Mouse (Mus musculus): ENCODE results near the gene Prr7. TPM values are rescaled to one million over a fixed set of nuclear protein-coding genes. Genes with fewer than 3 reads are reported as not detected.

Prr7 gene
- total and polyA plus RNA-seq, 2 experiments from 2014 or later = 7.8 to 108 TPM

DNA sequence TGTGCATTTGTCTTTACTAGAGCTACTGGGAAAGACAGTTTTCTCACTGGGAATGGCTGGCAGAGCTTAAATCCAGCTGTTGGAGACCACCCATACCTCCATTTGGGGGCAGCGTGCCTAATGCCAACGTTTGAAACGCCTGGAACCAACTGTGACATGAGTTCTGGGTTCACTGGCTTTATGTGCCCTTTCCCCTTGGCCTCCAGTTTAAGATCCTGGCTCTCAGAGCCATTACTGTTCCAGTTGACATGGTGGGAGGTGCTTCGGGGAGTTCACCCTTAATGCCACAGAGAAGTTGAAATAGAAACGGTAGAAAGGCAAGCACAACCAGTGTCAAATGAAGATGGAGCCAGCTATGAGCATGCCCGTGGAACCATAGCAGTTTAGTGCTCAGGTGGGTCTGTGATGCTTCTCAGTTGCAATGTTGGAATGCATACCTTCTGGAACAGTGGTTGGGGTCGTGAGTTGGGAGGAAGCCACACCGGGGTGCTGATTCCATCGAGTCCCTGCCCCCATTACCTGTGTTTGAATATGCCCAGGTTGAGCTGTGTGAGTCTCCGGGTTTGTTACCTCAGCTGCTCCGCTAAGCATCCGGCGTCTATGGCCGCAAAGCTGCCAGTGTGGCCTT lies 554 bp upstream of the Prr7 start:
- Histone ChIP-seq H3K4me3 (ENCODE audit: low read depth, low read length) (peak overlapping the region; percentile 89), H3K4me1 (ENCODE audit: insufficient read depth) (peaks cover 22% of the 10 kb centered on the region), H3K27ac (ENCODE audit: low read depth, low read length) (peak overlapping the region; percentile 97), H3K4me2 (ENCODE audit: low read depth) (peak overlapping the region; percentile 83), H3K27me3 (ENCODE audit: insufficient read depth, low read length) (no peaks in the 10 kb centered on the region), H3K9me3 (ENCODE audit: low read length) (no peaks in the 10 kb centered on the region), H3K36me3 (ENCODE audit: insufficient read depth) (peaks cover 22% of the 10 kb centered on the region), H3K9ac (peak overlapping the region; percentile 97)
- WGBS = 5% methylated on average over 14 of the region's 14 CpGs
- DNase-seq (no peak), ATAC-seq (peak; percentile 4; the same call in 1 of the 2 replicates)
- TF ChIP-seq CTCF (IDR thresholded peaks at IDR 0.05; ENCODE audit: low read depth) = no peak

DNA sequence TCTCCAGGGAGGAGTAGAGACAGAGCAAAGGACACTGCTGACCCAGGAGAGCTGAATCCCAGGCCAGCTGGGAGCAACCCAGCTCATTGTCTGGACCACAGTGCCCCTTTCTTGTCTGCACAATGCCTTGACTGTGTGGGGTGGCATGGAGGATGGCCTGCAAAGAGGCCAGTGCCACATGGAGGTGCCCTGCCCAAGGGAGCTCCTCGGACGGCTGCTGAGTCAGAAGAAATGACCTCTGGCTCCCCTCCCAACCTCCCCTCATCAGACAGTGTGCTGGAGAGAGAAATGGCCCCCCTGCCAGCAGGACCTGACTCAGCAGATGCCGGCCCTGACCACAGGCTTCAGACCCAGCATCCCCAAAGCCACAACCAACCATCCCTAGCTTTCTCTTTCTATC lies 1.1 kb downstream of the Prr7 start:
- Histone ChIP-seq H3K4me1 (ENCODE audit: insufficient read depth) (peaks cover 25% of the 10 kb centered on the region), H3K4me3 (ENCODE audit: low read depth, low read length) (peak overlapping the region; percentile 89), H3K9ac (peak overlapping the region; percentile 97), H3K4me2 (ENCODE audit: low read depth) (peak overlapping the region; percentile 83), H3K27ac (ENCODE audit: low read depth, low read length) (peak overlapping the region; percentile 97), H3K9me3 (ENCODE audit: low read length) (no peaks in the 10 kb centered on the region), H3K27me3 (ENCODE audit: insufficient read depth, low read length) (no peaks in the 10 kb centered on the region), H3K36me3 (ENCODE audit: insufficient read depth) (peaks cover 5% of the 10 kb centered on the region; the same call in 1 of the 2 replicates)
- DNase-seq (no peak), ATAC-seq (peak; percentile 9; the same call in 1 of the 2 replicates)
- whole genome bisulfite sequencing = 9% methylated on average over 3 of the region's 3 CpGs
- no peak for TF ChIP-seq CTCF (IDR thresholded peaks at IDR 0.05; ENCODE audit: low read depth)

DNA sequence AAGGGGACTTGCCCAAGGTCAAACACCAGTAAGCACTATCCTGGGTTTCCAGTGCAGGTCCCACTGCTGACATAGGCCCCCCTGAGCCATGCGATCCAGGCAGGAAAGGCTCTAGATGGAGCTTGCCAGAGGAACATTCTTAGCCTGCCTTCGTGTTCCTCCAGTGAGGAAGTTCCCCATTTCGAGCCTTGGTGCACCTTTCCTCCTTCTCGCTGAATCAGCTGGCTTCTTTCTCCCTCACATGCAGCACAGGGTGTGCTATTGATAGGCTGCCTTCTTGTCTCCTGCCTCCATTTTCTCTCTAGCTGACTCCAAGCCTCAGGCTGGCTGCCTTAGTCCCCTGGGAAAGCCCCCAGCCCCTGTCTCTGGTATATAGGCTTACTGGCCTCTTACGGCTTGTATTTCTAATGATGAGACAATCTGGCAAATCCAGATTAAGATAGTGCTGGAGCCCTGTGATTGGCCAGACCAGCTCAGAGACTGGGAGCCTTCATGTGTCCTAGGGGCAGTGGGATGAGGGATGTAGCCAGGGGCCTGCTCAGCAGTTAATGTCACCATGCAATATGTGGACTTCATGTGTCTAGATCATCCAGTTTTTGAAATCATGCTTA lies 1.9 kb downstream of the Prr7 start:
- Histone ChIP-seq H3K27ac (ENCODE audit: low read depth, low read length) (peak overlapping the region; percentile 97; the same call in 1 of the 2 replicates), H3K27me3 (ENCODE audit: insufficient read depth, low read length) (no peaks in the 10 kb centered on the region), H3K4me1 (ENCODE audit: insufficient read depth) (peaks cover 33% of the 10 kb centered on the region), H3K9me3 (ENCODE audit: low read length) (no peaks in the 10 kb centered on the region), H3K4me2 (ENCODE audit: low read depth) (peak overlapping the region; percentile 83), H3K36me3 (ENCODE audit: insufficient read depth) (peaks cover 3% of the 10 kb centered on the region; the same call in 1 of the 2 replicates), H3K4me3 (ENCODE audit: low read depth, low read length) (peak overlapping the region; percentile 89), H3K9ac (peak overlapping the region; percentile 97)
- ATAC-seq (no peak), DNase-seq (peak; percentile 17)
- 52% methylated on average over 5 of the region's 5 CpGs for WGBS
- no peak for TF ChIP-seq CTCF (IDR thresholded peaks at IDR 0.05; ENCODE audit: low read depth)

DNA sequence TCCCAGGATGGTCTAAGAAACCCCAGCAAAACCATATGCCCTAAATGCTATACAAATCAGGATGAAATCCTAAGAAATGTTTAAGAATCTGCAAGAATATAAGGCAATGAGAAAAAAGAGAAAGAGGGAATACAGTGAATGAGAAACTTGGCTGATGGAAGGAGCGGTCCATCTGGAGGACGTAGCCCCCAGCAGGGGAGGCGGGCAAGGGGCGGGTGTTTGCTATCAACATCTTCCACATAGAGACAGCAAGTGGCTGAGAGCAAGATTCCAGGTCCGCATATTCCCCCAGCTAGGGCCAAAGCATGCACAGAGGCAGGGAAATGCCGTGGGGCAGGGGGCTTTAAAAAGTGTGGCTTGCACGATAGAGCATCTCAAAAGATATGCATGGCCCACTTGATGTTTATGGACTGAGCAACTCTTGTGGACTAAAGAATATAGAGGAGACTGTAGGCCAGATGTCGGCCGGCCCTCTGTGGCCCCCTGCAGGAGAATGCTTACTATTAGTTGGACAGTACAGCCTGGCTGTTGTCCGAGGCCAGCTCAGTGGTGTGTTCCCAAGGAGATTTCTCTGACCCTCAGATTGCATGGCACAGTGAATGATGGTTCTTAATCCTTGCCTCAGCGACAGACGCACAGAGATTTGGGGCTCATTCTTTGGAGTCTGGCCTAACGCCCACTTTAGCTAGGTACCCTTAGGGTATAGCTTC lies 4.9 kb downstream of the Prr7 start:
- no peaks in the 10 kb centered on the region for H3K9me3 ChIP-seq (ENCODE audit: low read length)
- TF ChIP-seq CTCF (IDR thresholded peaks at IDR 0.05; ENCODE audit: low read depth) = peak; percentile 45
- peaks cover 34% of the 10 kb centered on the region for H3K4me1 ChIP-seq (ENCODE audit: insufficient read depth)
- no peak overlapping the region for H3K9ac ChIP-seq
- H3K27me3 ChIP-seq (ENCODE audit: insufficient read depth, low read length) = no peaks in the 10 kb centered on the region
- H3K36me3 ChIP-seq (ENCODE audit: insufficient read depth) = peaks cover 8% of the 10 kb centered on the region; the same call in 1 of the 2 replicates
- 28% methylated on average over 13 of the region's 13 CpGs for WGBS
- H3K4me3 ChIP-seq (ENCODE audit: low read depth, low read length) = no peak overlapping the region
- ATAC-seq = no peak
- H3K27ac ChIP-seq (ENCODE audit: low read depth, low read length) = no peak overlapping the region
- no peak overlapping the region for H3K4me2 ChIP-seq (ENCODE audit: low read depth)
- DNase-seq = peak; percentile 21

DNA sequence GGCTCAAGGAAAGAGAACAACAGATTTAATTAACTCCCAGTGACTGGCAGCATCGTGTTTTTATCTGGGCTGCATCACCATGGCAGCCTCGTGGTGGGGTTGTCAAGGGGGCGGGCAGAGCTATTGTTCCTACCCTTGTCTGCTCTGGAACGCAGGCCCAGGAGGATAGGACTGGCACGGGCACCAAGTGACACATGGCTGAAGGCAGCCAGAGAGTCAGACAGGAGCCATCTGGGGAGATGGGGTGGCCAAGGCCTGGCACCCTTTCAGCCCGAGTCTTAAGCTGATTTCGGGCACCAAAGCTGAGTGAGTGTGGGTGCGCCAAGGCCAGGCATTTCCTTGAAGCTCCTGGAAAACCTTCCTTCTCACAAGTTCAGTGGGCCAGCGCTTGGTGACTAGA lies 6.3 kb downstream of the Prr7 start:
- peak; percentile 36 for ATAC-seq
- peak overlapping the region; percentile 84 for H3K4me2 ChIP-seq (ENCODE audit: low read depth)
- H3K4me1 ChIP-seq (ENCODE audit: insufficient read depth) = peaks cover 32% of the 10 kb centered on the region
- 13% methylated on average over 9 of the region's 9 CpGs for WGBS
- DNase-seq = peak; percentile 80
- H3K9me3 ChIP-seq (ENCODE audit: low read length) = no peaks in the 10 kb centered on the region
- peak overlapping the region; percentile 88 for H3K27ac ChIP-seq (ENCODE audit: low read depth, low read length)
- no peaks in the 10 kb centered on the region for H3K27me3 ChIP-seq (ENCODE audit: insufficient read depth, low read length)
- peaks cover 20% of the 10 kb centered on the region for H3K36me3 ChIP-seq (ENCODE audit: insufficient read depth)
- H3K9ac ChIP-seq = peak overlapping the region; percentile 72; the same call in 1 of the 2 replicates
- H3K4me3 ChIP-seq (ENCODE audit: low read depth, low read length) = no peak overlapping the region
- no peak for TF ChIP-seq CTCF (IDR thresholded peaks at IDR 0.05; ENCODE audit: low read depth)

DNA sequence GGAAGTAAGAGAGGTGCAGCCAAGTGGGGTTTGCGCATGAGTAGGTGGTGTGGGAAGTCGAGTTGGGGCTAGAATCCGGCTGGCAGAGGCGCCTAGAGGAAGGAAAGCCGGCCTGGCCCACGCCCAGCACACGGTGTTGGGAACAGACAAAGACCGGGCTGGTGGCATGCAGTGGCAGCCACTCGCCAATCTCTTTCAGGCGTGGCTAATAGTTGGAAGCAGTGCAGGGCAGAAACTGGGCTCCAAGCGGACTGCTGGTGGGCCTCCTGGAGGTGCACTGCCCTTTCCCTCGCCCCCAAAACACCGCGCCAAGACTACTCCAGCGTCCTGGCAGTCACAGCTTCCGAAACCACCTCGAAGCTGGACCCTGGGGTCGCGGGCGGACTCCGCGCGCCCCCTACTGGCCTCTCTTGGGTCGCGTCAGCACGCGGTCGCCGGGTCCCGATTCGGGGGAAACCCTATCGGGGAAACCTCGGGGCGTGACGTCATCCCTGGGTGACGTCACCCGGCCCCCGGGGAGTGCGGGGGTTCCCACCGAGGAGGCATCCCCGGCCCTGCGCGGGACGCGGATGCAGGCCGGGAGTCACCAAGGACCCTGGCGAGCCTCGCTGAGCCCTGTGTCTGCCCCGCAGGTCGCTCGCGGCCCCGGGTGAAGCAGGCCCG lies 7.2 kb downstream of the Prr7 start:
- H3K4me1 ChIP-seq (ENCODE audit: insufficient read depth) = peaks cover 30% of the 10 kb centered on the region
- peak overlapping the region; percentile 72 for H3K9ac ChIP-seq
- peak overlapping the region; percentile 88 for H3K27ac ChIP-seq (ENCODE audit: low read depth, low read length)
- peak overlapping the region; percentile 45 for H3K4me3 ChIP-seq (ENCODE audit: low read depth, low read length)
- H3K36me3 ChIP-seq (ENCODE audit: insufficient read depth) = peaks cover 29% of the 10 kb centered on the region
- no peaks in the 10 kb centered on the region for H3K27me3 ChIP-seq (ENCODE audit: insufficient read depth, low read length)
- no peaks in the 10 kb centered on the region for H3K9me3 ChIP-seq (ENCODE audit: low read length)
- ATAC-seq (peak; percentile 47), DNase-seq (peak; percentile 93)
- H3K4me2 ChIP-seq (ENCODE audit: low read depth) = peak overlapping the region; percentile 84
- WGBS = 2% methylated on average over 54 of the region's 54 CpGs
- peak; percentile 92 for TF ChIP-seq CTCF (IDR thresholded peaks at IDR 0.05; ENCODE audit: low read depth)

Measured in forebrain, postnatal 0 days (tissue).